Mouse (Mus musculus): ENCODE results near the gene Neto2. TPM values are rescaled to one million over a fixed set of nuclear protein-coding genes. Genes with fewer than 3 reads are reported as not detected.

Gene Neto2
- polyA plus RNA-seq, 1 experiment: 16.1 TPM

GRCm38 (mm10) chr8:85588596-85588995 lies 112.1 kb downstream of the Neto2 start:
- H3K4me1 ChIP-seq (ENCODE audit: control insufficient read depth, insufficient read depth, low read length): no peaks in the 10 kb centered on the region
- no peak for TF ChIP-seq CTCF (IDR thresholded peaks at IDR 0.05; ENCODE audit: borderline replicate concordance, insufficient read depth, low read length)
- no peak for TF ChIP-seq POLR2A (IDR thresholded peaks at IDR 0.05; ENCODE audit: low read depth, low read length)
- H3K27ac ChIP-seq (ENCODE audit: insufficient read depth, low read length): no peak overlapping the region
- no peak overlapping the region for H3K4me3 ChIP-seq (ENCODE audit: insufficient read depth, low read length)

Other genes starting within 250 kb of the Neto2 start
- gene Gpt2, start 208.3 kb downstream of the Neto2 start, polyA plus RNA-seq (2011; ENCODE audit: insufficient read length, low read depth, missing spikeins): 36.9 and 49.3 TPM in 2 replicates
- gene Dnaja2, start 145.6 kb downstream of the Neto2 start, polyA plus RNA-seq (2011; ENCODE audit: insufficient read length, low read depth, missing spikeins): 199 and 202 TPM in 2 replicates
- 80.8 and 85.4 TPM in 2 replicates for gene Itfg1, start 140.0 kb upstream of the Neto2 start, polyA plus RNA-seq (2011; ENCODE audit: insufficient read length, low read depth, missing spikeins)
- gene Phkb, start 140.0 kb upstream of the Neto2 start, polyA plus RNA-seq (2011; ENCODE audit: insufficient read length, low read depth, missing spikeins): 27.4 and 45.6 TPM in 2 replicates